Mouse (Mus musculus) liver, embryonic 14.5 days (tissue): ENCODE measurements at regions not wholly inside any gene's neighbourhood (a gene's known extent, or its start where the extent isn't known, plus 50 kb on each side); places are given as distances from the start of the nearest gene placed in this dataset.

ENCODE experiments used
- CTCF ChIP-seq: IDR thresholded peaks from 2 replicates; pipeline ENCODE4 v1.5.1; 2016; ENCODE audit warnings: antibody characterized with exemption, low read depth, control low read depth
- EP300 ChIP-seq: IDR thresholded peaks from 2 replicates; pipeline ENCODE4 v1.6.1; 2016; ENCODE audit warnings: antibody characterized with exemption, low read depth

- TF ChIP-seq CTCF (no peak), EP300 (no peak)
These were observed 132.8 kb upstream of the Nxpe4 start for GRCm38 (mm10) chr9:48029021-48029420.
